ENCODE assay signal across 29 mouse cellular contexts in the genomic region with DNA sequence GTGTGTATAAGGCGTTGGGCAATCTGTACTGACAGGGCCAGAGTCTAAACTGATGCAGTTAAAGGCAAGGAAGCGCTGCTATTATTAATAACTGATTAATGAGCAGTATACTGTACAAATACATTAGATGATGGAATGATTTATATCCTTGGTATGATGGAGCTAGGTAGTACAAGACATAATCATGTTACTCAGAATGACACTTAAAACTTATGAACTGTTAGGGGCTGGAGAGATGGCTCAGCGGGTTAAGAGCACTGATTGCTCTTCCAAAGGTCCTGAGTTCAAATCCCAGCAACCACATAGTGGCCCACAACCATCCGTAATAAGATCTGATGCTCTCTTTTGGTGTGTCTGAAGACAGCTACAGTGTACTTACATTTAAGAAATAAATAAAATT. TPM values are rescaled to one million over a fixed set of nuclear protein-coding genes. Genes with fewer than 3 reads are reported as not detected.
"Had no signal": no experiment of that assay in that cellular context is flagged by ENCODE, and none has a peak within 500 bp of the region (broad histone marks: within the 10 kb centered on the region; RNA-seq: fewer than 3 reads in every experiment).

No protein-coding gene starts in this region.

- H3K9ac ChIP-seq: embryonic facial prominence, embryonic 12.5 days; embryonic facial prominence, embryonic 13.5 days; embryonic facial prominence, embryonic 15.5 days; forebrain, embryonic 12.5 days; forebrain, embryonic 13.5 days; forebrain, embryonic 15.5 days; forebrain, postnatal 0 days had no signal

- H3K27me3 ChIP-seq: embryonic facial prominence, embryonic 12.5 days; embryonic facial prominence, embryonic 13.5 days; embryonic facial prominence, embryonic 15.5 days; forebrain, embryonic 12.5 days; forebrain, embryonic 13.5 days; forebrain, embryonic 15.5 days had no signal

- H3K27ac ChIP-seq: embryonic facial prominence, embryonic 10.5 days; embryonic facial prominence, embryonic 12.5 days; embryonic facial prominence, embryonic 13.5 days; embryonic facial prominence, embryonic 15.5 days; forebrain, embryonic 10.5 days; forebrain, embryonic 12.5 days; forebrain, embryonic 13.5 days; forebrain, embryonic 15.5 days; gastrocnemius, adult 2 months; heart, adult 2 months had no signal

- H3K4me2 ChIP-seq: embryonic facial prominence, embryonic 12.5 days; embryonic facial prominence, embryonic 13.5 days; embryonic facial prominence, embryonic 15.5 days; forebrain, embryonic 12.5 days; forebrain, embryonic 13.5 days; forebrain, embryonic 15.5 days had no signal

- H3K4me3 ChIP-seq: embryonic facial prominence, embryonic 10.5 days; embryonic facial prominence, embryonic 12.5 days; embryonic facial prominence, embryonic 13.5 days; embryonic facial prominence, embryonic 15.5 days; erythroblast, embryonic 14.5 days; forebrain, embryonic 10.5 days; forebrain, embryonic 12.5 days; forebrain, embryonic 13.5 days; forebrain, embryonic 15.5 days; gastrocnemius, adult 2 months; heart, adult 2 months had no signal

- H3K9me3 ChIP-seq: embryonic facial prominence, embryonic 10.5 days; embryonic facial prominence, embryonic 12.5 days; embryonic facial prominence, embryonic 13.5 days; embryonic facial prominence, embryonic 15.5 days; forebrain, embryonic 10.5 days; forebrain, embryonic 12.5 days; forebrain, embryonic 13.5 days; forebrain, embryonic 15.5 days had no signal

- DNase-seq: cerebellum, adult 9-10 months; cerebellum, adult 9-11 months; cerebellum, postnatal 10 days; cerebellum, postnatal 14 days; cerebellum, postnatal 25 days; cerebellum, postnatal 36 days; embryo, embryonic 11 days; forebrain, postnatal 0 days; gastrocnemius, adult 2 months; gastrocnemius, postnatal 10 days; gastrocnemius, postnatal 14 days; gastrocnemius, postnatal 25 days; gastrocnemius, postnatal 36 days; heart, adult 11 months; heart, adult 18-20 months; heart, adult 2 months had no signal

- H3K36me3 ChIP-seq: embryonic facial prominence, embryonic 10.5 days; embryonic facial prominence, embryonic 12.5 days; embryonic facial prominence, embryonic 13.5 days; embryonic facial prominence, embryonic 15.5 days; forebrain, embryonic 10.5 days; forebrain, embryonic 12.5 days; forebrain, embryonic 15.5 days had no signal

- H3K4me1 ChIP-seq: embryonic facial prominence, embryonic 10.5 days; embryonic facial prominence, embryonic 12.5 days; embryonic facial prominence, embryonic 13.5 days; embryonic facial prominence, embryonic 15.5 days; forebrain, embryonic 10.5 days; forebrain, embryonic 12.5 days; forebrain, embryonic 13.5 days; forebrain, embryonic 15.5 days had no signal

RNA-seq across cellular contexts. Expression of gene Ggt5, which starts 18.1 kb away (rescaled TPM):
- polyA plus RNA-seq: erythroblast, embryonic 14.5 days had no signal

RNA-seq across cellular contexts. Expression of gene Ggt1, which starts 45.8 kb away (rescaled TPM):
- total RNA-seq: gastrocnemius, adult 2 months; gastrocnemius, adult 8-10 months; heart, adult 8-10 months had no signal
- polyA plus RNA-seq: erythroblast, embryonic 14.5 days; heart, adult 2 months had no signal

RNA-seq across cellular contexts. Expression of gene Lrrc75b, which starts 47.1 kb away (rescaled TPM):
- total RNA-seq: common myeloid progenitor, adult 5-6 weeks; granulocyte monocyte progenitor cell, adult 5-6 weeks had no signal
- polyA plus RNA-seq: erythroblast, embryonic 14.5 days had no signal
